In genomic region chr7:16312011-16312671, GRCm38 (mm10) we compare ENCODE assay signal across 8 mouse cellular contexts. TPM values are rescaled to one million over a fixed set of nuclear protein-coding genes. Genes with fewer than 3 reads are reported as not detected.
DNase-seq lines count a peak whose midpoint lies in the region; ATAC-seq and TF ChIP-seq lines count a peak whose summit lies in the region.

No protein-coding gene starts in this region.

- H3K27me3 ChIP-seq in hindbrain, embryonic 16.5 days (replicated peaks; ENCODE audit: control insufficient read depth, insufficient read depth, low read length) = no peaks in the 10 kb centered on the region
- H3K27me3 ChIP-seq in liver, embryonic 16.5 days (ENCODE audit: control insufficient read depth, insufficient read depth, low read depth, low read length) = peaks cover 17% of the 10 kb centered on the region
- H3K27me3 ChIP-seq in neural tube, embryonic 14.5 days (ENCODE audit: control insufficient read depth, insufficient read depth, low read length) = peaks cover 2% of the 10 kb centered on the region; the same call in 1 of the 2 replicates

- DNase-seq in CD4-positive, CD25-positive, alpha-beta regulatory T cell, adult 2 months (ENCODE audit: low read depth, low spot score) = peak; percentile 44
- DNase-seq in gastrocnemius, postnatal 10 days = peak; percentile 58

- H3K4me2 ChIP-seq in hindbrain, embryonic 16.5 days (ENCODE audit: low read length) = peak overlapping the region; percentile 93
- H3K4me2 ChIP-seq in liver, embryonic 16.5 days (ENCODE audit: low read depth, low read length) = peak overlapping the region; percentile 100
- peak overlapping the region; percentile 98 for H3K4me2 ChIP-seq in neural tube, embryonic 14.5 days (ENCODE audit: low read depth, low read length)

- H3K9me3 ChIP-seq in hindbrain, embryonic 16.5 days (ENCODE audit: control insufficient read depth, low read length) = no peaks in the 10 kb centered on the region
- no peaks in the 10 kb centered on the region for H3K9me3 ChIP-seq in liver, embryonic 16.5 days (replicated peaks; ENCODE audit: control insufficient read depth, low read length)
- no peaks in the 10 kb centered on the region for H3K9me3 ChIP-seq in neural tube, embryonic 14.5 days (ENCODE audit: control insufficient read depth, low read length)

- H3K36me3 ChIP-seq in hindbrain, embryonic 16.5 days (ENCODE audit: control insufficient read depth, insufficient read depth, low read length) = no peaks in the 10 kb centered on the region
- H3K36me3 ChIP-seq in liver, embryonic 16.5 days (ENCODE audit: control insufficient read depth, insufficient read depth) = peaks cover 6% of the 10 kb centered on the region
- H3K36me3 ChIP-seq in neural tube, embryonic 14.5 days (ENCODE audit: control insufficient read depth, insufficient read depth, low read length) = no peaks in the 10 kb centered on the region

- no peak for TF ChIP-seq CTCF in bone marrow macrophage, adult 2 months (IDR thresholded peaks at IDR 0.05; ENCODE audit: low read depth, low read length)

- under 1% methylated on average over 42 of the region's 49 CpGs for WGBS in hindbrain, embryonic 16.5 days
- under 1% methylated on average over 41 of the region's 49 CpGs for WGBS in liver, embryonic 16.5 days (ENCODE audit: insufficient replicate concordance)
- 0% methylated on average over 42 of the region's 49 CpGs for WGBS in neural tube, embryonic 14.5 days

- peak overlapping the region; percentile 97 for H3K27ac ChIP-seq in bone marrow macrophage, adult 2 months (ENCODE audit: insufficient read depth, low read depth, low read length)
- peak overlapping the region; percentile 90 for H3K27ac ChIP-seq in hindbrain, embryonic 16.5 days (ENCODE audit: low read depth, low read length)
- peak overlapping the region; percentile 98 for H3K27ac ChIP-seq in liver, embryonic 16.5 days (ENCODE audit: low read length)
- H3K27ac ChIP-seq in neural tube, embryonic 14.5 days (ENCODE audit: low read depth, low read length) = peak overlapping the region; percentile 82

- no peak for ATAC-seq in CD4-positive, CD25-positive, alpha-beta regulatory T cell, adult 4 months
- no peak for ATAC-seq in hindbrain, embryonic 16.5 days
- no peak for ATAC-seq in liver, embryonic 16.5 days (ENCODE audit: low read depth)
- no peak for ATAC-seq in neural tube, embryonic 14.5 days (ENCODE audit: low read depth)
- ATAC-seq in activated CD4-positive, CD25-positive, alpha-beta regulatory T cell, adult 4 months = no peak

- peaks cover 23% of the 10 kb centered on the region for H3K4me1 ChIP-seq in bone marrow macrophage, adult 2 months (ENCODE audit: control insufficient read depth, insufficient read depth, low read length)
- H3K4me1 ChIP-seq in hindbrain, embryonic 16.5 days (ENCODE audit: control insufficient read depth, insufficient read depth, low read depth, low read length) = peaks cover 38% of the 10 kb centered on the region
- peaks cover 68% of the 10 kb centered on the region for H3K4me1 ChIP-seq in liver, embryonic 16.5 days (ENCODE audit: control insufficient read depth, low read depth, low read length)
- peaks cover 21% of the 10 kb centered on the region; the same call in 1 of the 2 replicates for H3K4me1 ChIP-seq in neural tube, embryonic 14.5 days (ENCODE audit: control insufficient read depth, insufficient read depth, low read length)

- H3K9ac ChIP-seq in hindbrain, embryonic 16.5 days (ENCODE audit: low read depth, low read length) = peak overlapping the region; percentile 92
- H3K9ac ChIP-seq in liver, embryonic 16.5 days (ENCODE audit: low read depth, low read length) = peak overlapping the region; percentile 97
- H3K9ac ChIP-seq in neural tube, embryonic 14.5 days (replicated peaks; ENCODE audit: low read depth, low read length) = peak overlapping the region; percentile 82

- H3K4me3 ChIP-seq in bone marrow macrophage, adult 2 months (ENCODE audit: insufficient read depth, low read length) = peak overlapping the region; percentile 99
- H3K4me3 ChIP-seq in hindbrain, embryonic 16.5 days (ENCODE audit: low read length) = peak overlapping the region; percentile 71
- H3K4me3 ChIP-seq in liver, embryonic 16.5 days (ENCODE audit: low read depth, low read length) = peak overlapping the region; percentile 98
- peak overlapping the region; percentile 65 for H3K4me3 ChIP-seq in neural tube, embryonic 14.5 days (ENCODE audit: low read depth, low read length)

- TF ChIP-seq POLR2A in bone marrow macrophage, adult 2 months (IDR thresholded peaks at IDR 0.05; ENCODE audit: borderline replicate concordance, low read depth, low read length) = no peak

RNA-seq across cellular contexts. Expression of gene Bbc3, which starts 3.9 kb away (rescaled TPM):
- polyA plus RNA-seq in CD4-positive, CD25-positive, alpha-beta regulatory T cell, adult 4 months (2017; shearing (Covaris generic)) = 1 to 10 TPM in 1 of 2 experiments, not detected in 1; 1.2 TPM
- polyA plus RNA-seq in bone marrow macrophage, adult 2 months (2012; ENCODE audit: insufficient read depth, insufficient read length, missing spikeins) = 26.6 and 27.6 TPM in 2 replicates
- 1 to 10 TPM; 4.6 to 6.1 TPM for total RNA-seq in gastrocnemius, postnatal 10 days (2021)
- 31.3 and 32.7 TPM in 2 replicates for polyA plus RNA-seq in hindbrain, embryonic 16.5 days (2015; fragmentation: Nextera tagmentation; extraction: Ambion mirVana)
- polyA plus RNA-seq in liver, embryonic 16.5 days (2015; fragmentation: Nextera tagmentation; extraction: Ambion mirVana) = 3.0 and 4.1 TPM in 2 replicates
- 13.7 and 19.7 TPM in 2 replicates for polyA plus RNA-seq in neural tube, embryonic 14.5 days (2014; fragmentation: Nextera tagmentation; extraction: Ambion mirVana)
- 1 to 10 TPM in 1 of 2 experiments, under 1 TPM in 1; 0.43 to 1.5 TPM for polyA plus RNA-seq in activated CD4-positive, CD25-positive, alpha-beta regulatory T cell, adult 4 months (2017; shearing (Covaris generic))

RNA-seq across cellular contexts. Expression of gene Ccdc9, which starts 25.5 kb away (rescaled TPM):
- 10 to 100 TPM in 1 of 2 experiments, 1 to 10 TPM in 1; 7.6 to 13.1 TPM for polyA plus RNA-seq in CD4-positive, CD25-positive, alpha-beta regulatory T cell, adult 4 months (2017; shearing (Covaris generic))
- polyA plus RNA-seq in bone marrow macrophage, adult 2 months (2012; ENCODE audit: insufficient read depth, insufficient read length, missing spikeins) = 143 and 146 TPM in 2 replicates
- total RNA-seq in gastrocnemius, postnatal 10 days (2021) = 10 to 100 TPM; 34.0 to 47.6 TPM
- 26.1 TPM in 2 replicates for polyA plus RNA-seq in hindbrain, embryonic 16.5 days (2015; fragmentation: Nextera tagmentation; extraction: Ambion mirVana)
- 9.0 and 10.9 TPM in 2 replicates for polyA plus RNA-seq in liver, embryonic 16.5 days (2015; fragmentation: Nextera tagmentation; extraction: Ambion mirVana)
- polyA plus RNA-seq in neural tube, embryonic 14.5 days (2014; fragmentation: Nextera tagmentation; extraction: Ambion mirVana) = 14.8 and 15.8 TPM in 2 replicates
- 10 to 100 TPM; 11.1 to 11.2 TPM for polyA plus RNA-seq in activated CD4-positive, CD25-positive, alpha-beta regulatory T cell, adult 4 months (2017; shearing (Covaris generic))

RNA-seq across cellular contexts. Expression of gene Inafm1, which starts 38.7 kb away (rescaled TPM):
- polyA plus RNA-seq in CD4-positive, CD25-positive, alpha-beta regulatory T cell, adult 4 months (2017; shearing (Covaris generic)) = 1 to 10 TPM; 1.0 to 2.3 TPM
- polyA plus RNA-seq in bone marrow macrophage, adult 2 months (2012; ENCODE audit: insufficient read depth, insufficient read length, missing spikeins) = 11.7 and 14.0 TPM in 2 replicates
- total RNA-seq in gastrocnemius, postnatal 10 days (2021) = 10 to 100 TPM; 11.0 to 11.7 TPM
- polyA plus RNA-seq in hindbrain, embryonic 16.5 days (2015; fragmentation: Nextera tagmentation; extraction: Ambion mirVana) = 55.5 and 62.4 TPM in 2 replicates
- 3.5 and 4.4 TPM in 2 replicates for polyA plus RNA-seq in liver, embryonic 16.5 days (2015; fragmentation: Nextera tagmentation; extraction: Ambion mirVana)
- 45.1 and 58.6 TPM in 2 replicates for polyA plus RNA-seq in neural tube, embryonic 14.5 days (2014; fragmentation: Nextera tagmentation; extraction: Ambion mirVana)
- 1 to 10 TPM; 1.8 to 2.8 TPM for polyA plus RNA-seq in activated CD4-positive, CD25-positive, alpha-beta regulatory T cell, adult 4 months (2017; shearing (Covaris generic))

RNA-seq across cellular contexts. Expression of gene C5ar1, which starts 52.8 kb away (rescaled TPM):
- polyA plus RNA-seq in CD4-positive, CD25-positive, alpha-beta regulatory T cell, adult 4 months (2017; shearing (Covaris generic)) = not detected
- 463 and 511 TPM in 2 replicates for polyA plus RNA-seq in bone marrow macrophage, adult 2 months (2012; ENCODE audit: insufficient read depth, insufficient read length, missing spikeins)
- total RNA-seq in gastrocnemius, postnatal 10 days (2021) = 1 to 10 TPM; 3.2 to 3.3 TPM
- polyA plus RNA-seq in hindbrain, embryonic 16.5 days (2015; fragmentation: Nextera tagmentation; extraction: Ambion mirVana) = 2.1 and 2.4 TPM in 2 replicates
- 4.0 and 4.6 TPM in 2 replicates for polyA plus RNA-seq in liver, embryonic 16.5 days (2015; fragmentation: Nextera tagmentation; extraction: Ambion mirVana)
- polyA plus RNA-seq in neural tube, embryonic 14.5 days (2014; fragmentation: Nextera tagmentation; extraction: Ambion mirVana) = 0.83 and 2.6 TPM in 2 replicates
- not detected for polyA plus RNA-seq in activated CD4-positive, CD25-positive, alpha-beta regulatory T cell, adult 4 months (2017; shearing (Covaris generic))
